Mouse (Mus musculus) E14TG2a.4 (cell line): Measurements from ENCODE around the gene Plcg2.

ENCODE experiments used
- CTCF ChIP-seq: conservative IDR thresholded peaks from 2 replicates; pipeline ENCODE4 v1.5.1; 2014; ENCODE audit warnings: low read length
- POU5F1 ChIP-seq: IDR thresholded peaks from 2 replicates; pipeline ENCODE4 v1.6.1; 2014; ENCODE audit warnings: low read length, borderline replicate concordance

DNA sequence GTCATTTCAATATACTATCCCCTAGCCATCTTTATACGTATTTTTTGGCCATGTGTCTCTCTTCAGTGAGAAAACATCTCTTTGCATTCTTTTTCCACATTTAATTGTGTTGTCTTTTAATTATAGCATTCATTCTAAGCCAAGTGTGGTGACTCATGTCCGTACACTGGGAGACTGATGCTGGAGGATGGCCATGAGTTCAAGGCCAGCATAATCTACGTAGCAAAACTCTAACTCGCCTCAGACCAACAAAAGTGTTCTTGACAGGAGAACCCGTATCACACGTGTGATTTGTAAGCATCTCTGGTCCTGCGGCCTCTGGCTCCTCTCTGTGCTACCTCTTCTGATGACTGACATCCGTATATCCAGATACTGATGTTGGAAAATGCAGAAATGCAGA, 13.4 kb upstream of the Plcg2 start:
- no peak for TF ChIP-seq CTCF
- TF ChIP-seq POU5F1 = no peak
